Mouse (Mus musculus) embryo, embryonic 10 days (tissue): Measurements from ENCODE around the gene Hspg2.

Source experiments
- DNase-seq: peaks from one replicate; pipeline ENCODE4 v3.0.0-alpha.2; 2015; ENCODE audit warnings: low spot score

The Hspg2 gene

DNA sequence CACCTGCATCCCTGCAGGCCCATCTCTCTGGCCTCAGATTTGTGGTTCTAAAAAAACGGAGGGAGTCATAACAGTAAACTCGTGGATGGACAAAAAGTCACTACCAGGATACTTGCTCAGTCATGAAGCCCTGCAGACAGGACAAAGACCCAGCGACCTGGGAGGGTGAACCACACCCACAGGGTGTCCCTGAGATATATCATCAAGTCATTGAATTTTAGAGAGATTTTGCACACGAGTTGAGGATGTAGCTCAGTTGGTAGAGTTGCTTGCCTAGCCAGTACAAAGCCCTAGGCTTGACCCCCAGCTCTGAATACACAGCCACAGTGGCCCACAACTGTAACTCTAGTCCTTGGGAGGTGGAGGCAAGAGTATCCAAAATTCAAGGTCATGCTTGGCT is 7.4 kb upstream of the Hspg2 start:
- no peak for DNase-seq

GRCm38 (mm10) chr4:137461981-137462690 is 6.4 kb upstream of the Hspg2 start:
- DNase-seq: no peak

DNA sequence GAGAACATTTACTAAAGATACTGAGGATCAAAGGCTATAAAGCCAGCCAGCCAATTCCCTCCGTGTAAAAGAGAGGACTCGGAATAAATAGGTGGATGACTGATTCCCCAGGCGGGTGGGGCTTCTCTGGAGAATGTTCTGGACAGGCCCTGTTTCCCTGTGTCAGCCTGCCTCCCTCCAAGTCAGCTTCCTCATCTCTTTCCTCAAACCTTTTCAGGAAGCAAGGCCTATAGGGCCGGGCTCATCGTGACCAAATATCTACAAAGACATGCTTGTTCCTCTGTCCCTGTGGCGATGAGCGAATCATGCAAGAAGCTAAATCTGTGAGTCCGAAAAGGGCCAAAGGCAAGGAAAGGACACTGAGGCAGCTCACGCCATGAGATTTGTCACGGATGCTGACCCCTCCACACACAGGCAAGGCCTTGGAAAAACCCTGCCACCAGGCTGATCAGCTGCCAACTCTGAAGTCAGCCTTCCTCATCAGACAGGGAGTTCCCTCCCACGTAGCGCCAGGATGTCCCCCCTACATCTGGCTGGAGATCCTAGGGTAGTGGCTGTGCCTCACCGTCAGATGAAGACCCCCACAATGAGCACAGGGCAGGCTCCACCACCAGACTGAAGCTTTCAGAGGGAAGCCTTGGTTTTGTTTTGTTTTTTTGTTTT is 3.3 kb upstream of the Hspg2 start:
- DNase-seq: no peak

DNA sequence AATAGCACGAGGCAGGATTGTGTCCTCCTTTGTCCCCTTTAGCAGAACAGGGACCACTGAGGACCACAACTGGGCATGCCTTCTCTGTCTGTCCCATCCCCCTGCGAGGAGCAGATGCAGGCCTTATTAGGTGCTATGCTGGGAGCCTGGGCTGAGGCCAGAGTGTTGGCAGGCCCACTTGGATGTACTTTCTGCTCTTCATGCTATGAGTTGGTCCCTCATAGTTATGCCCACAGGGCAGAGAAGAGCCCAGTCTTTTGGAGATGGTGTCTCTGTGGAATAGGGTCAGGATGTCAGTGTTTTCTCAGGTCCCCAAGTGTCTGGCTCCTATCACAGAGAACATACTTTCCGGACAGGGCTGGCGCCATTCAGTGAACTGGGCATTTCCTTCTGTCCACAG is 1.6 kb upstream of the Hspg2 start:
- DNase-seq: no peak

- DNase-seq: no peak
Measured at GRCm38 (mm10) chr4:137467525-137467924, 1.0 kb upstream of the Hspg2 start.

GRCm38 (mm10) chr4:137469081-137469844 is 694 bp downstream of the Hspg2 start:
- DNase-seq: peak; percentile 58

DNA sequence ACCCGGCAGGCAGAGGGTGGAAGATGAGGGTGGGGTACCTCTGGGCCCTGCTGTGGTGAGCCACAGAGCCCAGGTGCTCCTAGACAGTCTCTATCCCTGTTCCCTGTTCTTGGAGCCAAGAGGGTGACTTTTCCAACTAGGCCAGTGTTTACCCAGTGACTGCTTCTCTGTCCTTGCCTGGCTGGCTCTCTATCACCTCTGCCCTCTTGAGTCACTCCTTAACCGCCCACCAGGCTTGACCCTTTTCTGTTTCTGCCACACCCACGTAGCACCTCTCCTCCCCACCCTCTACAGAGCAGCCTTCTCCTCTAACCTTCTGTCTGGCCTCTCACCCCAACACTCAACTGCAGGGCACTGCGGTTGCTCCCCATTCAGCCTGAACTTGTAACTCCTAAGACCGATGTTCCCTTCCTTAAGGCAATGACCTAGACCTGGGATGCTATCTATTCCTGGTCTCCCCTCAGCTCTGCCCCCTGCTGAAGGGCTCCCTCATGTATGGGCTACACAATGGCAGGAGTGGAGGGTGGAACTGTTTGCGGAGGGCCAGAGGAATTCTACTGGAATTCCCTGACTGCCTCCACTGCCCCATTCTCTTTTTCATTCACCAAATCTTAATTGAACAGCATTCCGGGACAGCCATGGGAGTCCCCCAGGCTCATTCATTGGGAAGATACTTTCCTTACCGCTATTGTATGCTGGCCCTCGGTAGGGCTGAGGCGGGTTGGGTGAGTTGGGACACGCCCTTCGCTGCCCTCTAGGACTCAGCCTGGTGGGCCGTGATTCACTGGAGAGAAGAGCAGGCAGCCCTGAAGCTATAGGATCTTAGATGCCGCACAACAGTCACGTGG is 1.5 kb downstream of the Hspg2 start:
- DNase-seq: no peak

- no peak for DNase-seq
Measured at GRCm38 (mm10) chr4:137470701-137471317, 2.2 kb downstream of the Hspg2 start.

DNA sequence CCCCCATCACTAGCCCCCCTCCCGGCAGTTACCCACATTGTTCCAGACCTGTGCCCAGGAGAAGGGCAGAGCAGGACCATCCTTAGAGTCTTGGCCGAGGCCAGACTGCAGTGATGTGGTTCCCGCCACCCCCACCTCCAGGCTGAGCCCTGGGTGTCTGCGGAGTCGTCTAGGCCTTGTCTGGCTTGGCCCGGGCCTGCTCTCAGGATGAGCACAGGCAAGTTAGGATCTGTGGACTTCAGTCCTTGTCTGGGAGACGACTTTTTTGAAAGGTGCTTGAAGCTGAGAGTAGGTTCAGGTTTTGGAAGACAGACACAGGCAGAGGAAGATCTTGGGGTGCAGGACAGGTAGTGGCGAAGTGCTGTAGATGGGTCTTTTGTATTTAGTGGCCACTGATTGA is 2.8 kb downstream of the Hspg2 start:
- DNase-seq: no peak

GRCm38 (mm10) chr4:137473240-137473639 is 4.7 kb downstream of the Hspg2 start:
- DNase-seq: no peak

- no peak for DNase-seq
Measured at GRCm38 (mm10) chr4:137473701-137474388, 5.3 kb downstream of the Hspg2 start.

- no peak for DNase-seq
Measured at GRCm38 (mm10) chr4:137474694-137475093, 6.1 kb downstream of the Hspg2 start.

- no peak for DNase-seq
Measured at GRCm38 (mm10) chr4:137475271-137476050, 6.9 kb downstream of the Hspg2 start.

- DNase-seq: no peak
Measured at GRCm38 (mm10) chr4:137476065-137476760, 7.6 kb downstream of the Hspg2 start.

GRCm38 (mm10) chr4:137476761-137477237 is 8.2 kb downstream of the Hspg2 start:
- no peak for DNase-seq

DNA sequence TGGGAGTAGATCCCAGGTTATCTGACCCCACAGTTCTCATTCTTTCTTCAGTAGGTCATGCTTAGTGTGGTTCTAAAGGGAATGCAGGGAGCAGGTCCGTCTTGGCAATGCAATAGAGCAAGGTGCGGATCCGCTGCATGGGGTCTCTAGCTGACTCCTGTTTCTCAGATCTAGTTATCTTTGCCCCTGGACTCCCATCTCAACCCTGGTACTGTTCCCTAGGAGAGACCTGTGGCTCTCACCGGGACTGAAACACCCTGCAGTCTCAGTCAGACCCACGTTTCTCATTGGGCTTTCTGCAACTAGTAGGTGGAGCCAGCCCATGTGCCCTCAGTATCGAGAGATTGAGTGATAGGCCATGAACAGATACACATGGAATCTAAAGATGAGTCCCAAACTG is 9.0 kb downstream of the Hspg2 start:
- DNase-seq: no peak

DNA sequence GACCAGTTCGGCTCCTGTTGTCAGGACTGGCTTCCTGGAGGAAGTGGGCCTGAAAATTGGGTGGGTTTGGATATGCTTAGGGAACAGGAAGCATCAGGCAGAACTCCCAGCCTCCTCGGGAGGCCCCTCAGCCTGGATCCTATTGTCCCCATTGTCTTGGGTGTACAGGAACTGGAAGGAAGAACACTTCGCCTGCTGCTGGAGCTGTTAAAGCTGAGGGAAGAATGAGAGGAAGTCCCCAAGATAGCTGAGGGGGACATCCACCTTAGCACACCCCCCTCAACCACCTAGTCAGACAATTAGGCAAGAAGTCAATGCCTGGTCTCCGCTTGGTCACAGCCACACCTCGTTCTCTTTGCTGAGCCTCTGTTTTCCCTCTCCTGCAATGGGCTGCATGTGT is 9.7 kb downstream of the Hspg2 start:
- no peak for DNase-seq

- no peak for DNase-seq
Measured at GRCm38 (mm10) chr4:137479757-137480156, 11.2 kb downstream of the Hspg2 start.

- DNase-seq: peak; percentile 54
Measured at GRCm38 (mm10) chr4:137480191-137480992, 11.8 kb downstream of the Hspg2 start.
